Mouse (Mus musculus) thymus, postnatal 25 days (tissue): ENCODE results near the gene H2-M5.

Experiments
- DNase-seq: peaks from one replicate; pipeline ENCODE4 v3.0.0; 2022

Gene H2-M5

DNA sequence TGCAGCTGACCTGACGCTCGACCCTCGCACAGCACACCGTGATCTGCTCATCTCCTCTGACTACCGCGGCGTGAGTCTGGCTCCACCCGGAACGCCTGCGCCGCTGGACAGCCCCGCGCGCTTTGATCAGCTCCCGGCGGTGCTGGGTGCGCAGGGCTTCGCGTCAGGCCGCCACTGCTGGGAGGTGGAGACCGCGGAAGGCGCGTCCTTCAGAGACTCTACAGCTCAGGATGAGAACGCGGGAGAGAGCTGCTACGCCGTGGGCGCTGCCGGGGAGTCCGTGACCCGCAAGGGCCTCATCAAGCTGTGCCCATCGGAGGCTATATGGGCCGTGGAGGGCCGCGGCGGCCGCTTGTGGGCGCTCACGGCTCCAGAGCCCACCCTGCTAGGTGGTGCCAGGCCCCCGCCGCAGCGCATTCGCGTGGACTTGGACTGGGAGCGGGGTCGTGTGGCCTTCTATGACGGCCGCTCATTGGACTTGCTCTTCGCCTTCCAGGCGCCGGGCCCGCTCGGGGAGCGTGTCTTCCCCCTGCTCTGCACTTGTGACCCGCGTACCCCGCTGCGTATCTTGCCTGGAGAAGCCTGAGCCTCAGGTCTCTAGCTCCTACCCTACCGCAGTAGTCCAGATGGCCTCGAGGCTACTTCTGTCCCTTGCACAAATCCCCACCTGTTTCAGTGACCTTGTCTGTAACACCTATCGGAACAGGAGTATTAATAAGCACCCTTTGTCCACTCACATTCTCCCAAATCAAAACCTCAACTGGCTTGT, 42.1 kb downstream of the H2-M5 start:
- DNase-seq, result peak; percentile 35

DNA sequence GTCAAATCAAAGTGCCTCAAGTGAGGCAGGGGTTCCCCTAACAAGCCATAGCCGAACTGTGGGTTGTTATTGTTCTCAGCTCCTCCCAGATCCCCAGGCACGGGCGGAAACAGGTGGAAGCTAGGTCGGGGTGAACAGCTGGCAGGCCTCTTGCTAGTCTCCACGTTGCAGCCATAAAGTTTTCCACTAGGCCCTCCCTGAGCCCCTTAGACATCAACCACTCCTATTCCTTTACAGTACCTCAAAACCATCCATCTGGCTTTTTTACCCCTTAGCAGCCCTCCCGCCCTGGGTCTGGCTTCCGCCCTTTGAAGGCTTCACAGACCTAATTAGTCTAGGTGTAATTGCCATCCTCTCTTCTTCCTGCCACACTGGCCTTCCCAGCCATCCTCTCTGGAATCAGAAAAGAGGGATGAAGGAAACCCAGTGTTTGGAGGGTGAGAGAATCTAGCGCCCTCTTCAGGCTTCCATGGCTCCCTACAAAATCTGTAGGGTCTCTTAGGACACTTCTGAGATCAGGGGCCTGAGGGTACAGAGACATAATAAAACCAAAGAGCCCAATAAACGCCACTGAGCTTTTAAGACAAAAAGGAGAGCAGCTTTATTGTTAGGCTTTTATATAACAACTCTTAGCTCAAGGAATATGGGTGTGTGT, 45.1 kb downstream of the H2-M5 start:
- peak; percentile 63 for DNase-seq

DNA sequence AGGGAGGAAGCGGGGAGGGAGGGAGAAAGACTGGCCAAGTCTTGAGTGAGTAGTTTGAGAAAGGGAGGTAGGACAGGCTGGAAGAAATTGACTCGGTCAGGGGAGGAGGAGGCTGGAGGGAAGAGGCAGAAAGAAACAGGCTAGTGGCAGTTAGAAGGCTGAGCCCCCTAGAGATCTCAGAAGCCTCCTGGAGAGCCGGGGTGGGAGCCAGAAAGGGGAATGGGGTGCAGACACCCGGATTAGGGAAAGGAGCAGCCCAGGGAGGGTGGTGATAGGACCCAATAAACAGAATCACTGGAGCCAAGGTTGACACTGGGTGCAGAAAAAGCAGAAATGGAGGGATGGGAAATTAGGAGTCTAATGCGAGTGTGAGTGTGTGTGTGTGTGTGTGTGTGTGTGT, 45.6 kb downstream of the H2-M5 start:
- DNase-seq, result no peak

DNA sequence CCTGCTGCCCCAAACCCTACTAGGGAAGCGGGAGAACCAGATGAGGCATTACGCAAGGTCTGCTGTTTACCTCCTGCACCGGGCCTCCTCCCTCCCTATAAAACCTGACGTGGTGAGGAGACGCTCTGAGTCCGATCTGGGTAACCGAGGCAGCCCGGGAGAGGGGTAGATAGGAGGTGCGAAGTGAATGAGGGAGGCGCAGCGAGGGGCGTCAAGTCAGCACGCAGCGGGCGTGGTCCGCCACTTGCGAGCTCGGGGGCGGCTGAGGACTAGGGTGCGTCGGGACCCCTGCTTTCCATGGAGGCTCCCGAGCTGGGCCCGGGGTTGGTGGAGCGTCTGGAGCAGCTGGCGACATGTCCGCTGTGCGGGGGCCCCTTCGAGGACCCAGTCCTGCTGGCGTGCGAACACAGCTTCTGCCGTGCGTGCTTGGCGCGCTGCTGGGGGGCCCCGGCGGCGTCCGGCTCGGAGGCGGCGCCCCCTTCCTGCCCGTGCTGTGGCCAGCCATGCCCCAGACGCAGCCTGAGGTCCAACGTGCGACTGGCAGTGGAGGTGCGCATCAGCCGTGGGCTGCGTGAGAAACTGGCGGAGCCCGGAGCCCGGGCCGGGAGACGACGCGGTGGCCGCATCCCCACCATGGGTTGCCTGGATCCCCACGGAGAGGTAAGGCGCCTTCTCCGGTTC, 46.4 kb downstream of the H2-M5 start, which contains the start of gene Rnf39:
Gene Rnf39, plus strand, starts transcription at position 128 of the 681 bp plus-strand sequence.
- DNase-seq, result peak; percentile 33

DNA sequence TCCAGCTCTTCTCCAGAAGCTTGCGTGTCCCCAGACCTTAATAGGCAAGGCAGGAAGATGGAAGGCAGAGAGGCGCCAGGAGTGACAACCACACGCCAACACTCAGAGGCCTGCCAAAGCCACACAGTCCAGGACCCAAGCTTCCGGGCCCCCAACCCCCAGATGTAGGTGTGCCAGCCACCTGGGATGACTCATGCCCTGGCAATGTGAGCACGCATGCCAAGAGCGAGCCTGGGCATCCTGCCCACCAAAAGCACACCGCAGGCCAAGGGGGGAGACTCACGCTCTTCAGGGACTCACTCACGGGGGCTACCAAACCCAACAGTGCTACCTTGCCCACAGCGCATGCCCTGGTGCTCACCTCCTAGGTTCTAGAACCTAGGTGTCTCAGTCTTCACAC, 46.9 kb downstream of the H2-M5 start:
- peak; percentile 38 for DNase-seq

DNA sequence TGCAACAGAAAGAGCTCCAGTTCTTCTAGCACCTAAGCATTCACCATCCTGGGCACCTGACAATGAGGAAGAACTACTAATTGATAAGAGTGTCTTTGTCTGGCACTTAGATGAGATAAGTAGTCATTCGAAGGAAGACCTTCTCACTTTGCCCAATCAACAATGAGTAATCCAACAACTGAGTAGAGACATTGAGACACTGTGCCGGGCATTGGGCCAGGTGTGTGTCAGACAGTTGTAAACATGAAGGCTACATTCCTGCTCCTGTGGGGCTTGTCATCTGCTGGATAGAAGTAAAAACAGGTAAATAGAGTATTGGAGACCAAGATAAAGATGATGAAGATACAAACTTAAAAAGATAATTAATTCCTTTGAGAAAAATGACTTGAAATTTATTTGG, 51.3 kb downstream of the H2-M5 start:
- DNase-seq, result no peak
